Mouse (Mus musculus) stomach, embryonic 15.5 days (tissue): ENCODE measurements at regions not wholly inside any gene's neighbourhood (a gene's known extent, or its start where the extent isn't known, plus 50 kb on each side); places are given as distances from the start of the nearest gene placed in this dataset.

Experiments
- ATAC-seq: fragments of 200-750 bp; cut with Nextera tagmentation; 2 replicates; pipeline ENCODE4 v1.8.0; 2017; ENCODE audit warnings: low read depth, moderate number of reproducible peaks, moderate TSS enrichment; ENCODE audit not compliant: insufficient read depth, low FRiP score
- H3K27ac ChIP-seq: fragments of 300-500 bp; sonication (generic); 2 replicates; pipeline ENCODE4 v1.5.1; 2015; ENCODE audit warnings: mild to moderate bottlenecking, inconsistent platforms
- H3K27me3 ChIP-seq: fragments of 300-500 bp; sonication (generic); replicated peaks from 2 replicates; pipeline ENCODE4 v1.6.1; 2015; ENCODE audit warnings: inconsistent platforms
- H3K36me3 ChIP-seq: fragments of 300-500 bp; sonication (generic); 2 replicates; pipeline ENCODE4 v1.6.1; 2015; ENCODE audit warnings: inconsistent platforms
- H3K4me1 ChIP-seq: fragments of 300-500 bp; sonication (generic); 2 replicates; pipeline ENCODE4 v1.6.1; 2015; ENCODE audit warnings: inconsistent platforms
- H3K4me2 ChIP-seq: fragments of 300-500 bp; sonication (generic); 2 replicates; pipeline ENCODE4 v1.6.1; 2015; ENCODE audit warnings: mild to moderate bottlenecking, inconsistent platforms
- H3K4me3 ChIP-seq: fragments of 300-500 bp; sonication (generic); replicated peaks from 2 replicates; pipeline ENCODE4 v1.5.1; 2015; ENCODE audit warnings: inconsistent platforms
- H3K9ac ChIP-seq: fragments of 300-500 bp; sonication (generic); 2 replicates; pipeline ENCODE4 v1.6.1; 2015; ENCODE audit warnings: inconsistent platforms
- H3K9me3 ChIP-seq: fragments of 300-500 bp; sonication (generic); 2 replicates; pipeline ENCODE4 v1.6.1; 2016; ENCODE audit warnings: inconsistent platforms
- WGBS: fragments of 180-500 bp; shearing (Covaris S2); methylation state at CpG from one replicate; pipeline ENCODE4 v1.1.7; 2015; 5-methylcytosine and 5-hydroxymethylcytosine counted together

- H3K36me3 ChIP-seq: no peaks in the 10 kb centered on the region
- no peak overlapping the region for H3K4me3 ChIP-seq
- H3K9me3 ChIP-seq: no peaks in the 10 kb centered on the region
- H3K4me2 ChIP-seq: no peak overlapping the region
- no peak for ATAC-seq
- H3K4me1 ChIP-seq: no peaks in the 10 kb centered on the region; the same call in 1 of the 2 replicates
- H3K27me3 ChIP-seq: no peaks in the 10 kb centered on the region
- 88% methylated on average over 3 of the region's 3 CpGs for WGBS
- H3K9ac ChIP-seq: no peak overlapping the region
- no peak overlapping the region for H3K27ac ChIP-seq
Observed at GRCm38 (mm10) chr13:60237091-60237490, 59.9 kb upstream of the Gas1 start.

- H3K9me3 ChIP-seq: no peaks in the 10 kb centered on the region
- 37% methylated on average over 8 of the region's 8 CpGs for WGBS
- H3K4me2 ChIP-seq: no peak overlapping the region
- H3K4me3 ChIP-seq: no peak overlapping the region
- peak; percentile 58; the same call in 1 of the 2 replicates for ATAC-seq
- H3K27ac ChIP-seq: peak overlapping the region; percentile 60
- H3K36me3 ChIP-seq: no peaks in the 10 kb centered on the region
- H3K4me1 ChIP-seq: peaks cover 8% of the 10 kb centered on the region; the same call in 1 of the 2 replicates
- H3K27me3 ChIP-seq: no peaks in the 10 kb centered on the region
- no peak overlapping the region for H3K9ac ChIP-seq
Observed at GRCm38 (mm10) chr13:60242447-60243109, 65.4 kb upstream of the Gas1 start.

- no peak overlapping the region for H3K4me3 ChIP-seq
- H3K9ac ChIP-seq: no peak overlapping the region
- 17% methylated on average over 4 of the region's 4 CpGs for WGBS
- H3K27me3 ChIP-seq: no peaks in the 10 kb centered on the region
- H3K4me1 ChIP-seq: peaks cover 8% of the 10 kb centered on the region; the same call in 1 of the 2 replicates
- H3K9me3 ChIP-seq: no peaks in the 10 kb centered on the region
- no peaks in the 10 kb centered on the region for H3K36me3 ChIP-seq
- H3K4me2 ChIP-seq: no peak overlapping the region
- no peak for ATAC-seq
- H3K27ac ChIP-seq: peak overlapping the region; percentile 60
Observed at GRCm38 (mm10) chr13:60243110-60243481, 65.9 kb upstream of the Gas1 start.

GRCm38 (mm10) chr13:60255162-60255561 is 78.0 kb upstream of the Gas1 start:
- no peak for ATAC-seq
- peak overlapping the region; percentile 32; the same call in 1 of the 2 replicates for H3K27ac ChIP-seq
- peaks cover 3% of the 10 kb centered on the region; the same call in 1 of the 2 replicates for H3K4me1 ChIP-seq
- no peaks in the 10 kb centered on the region for H3K27me3 ChIP-seq
- no peaks in the 10 kb centered on the region for H3K9me3 ChIP-seq
- H3K9ac ChIP-seq: no peak overlapping the region
- WGBS: 38% methylated on average over 7 of the region's 7 CpGs
- H3K4me3 ChIP-seq: no peak overlapping the region
- H3K36me3 ChIP-seq: no peaks in the 10 kb centered on the region
- no peak overlapping the region for H3K4me2 ChIP-seq

GRCm38 (mm10) chr13:60255715-60256114 is 78.5 kb upstream of the Gas1 start:
- Histone ChIP-seq H3K36me3 (no peaks in the 10 kb centered on the region), H3K27me3 (no peaks in the 10 kb centered on the region), H3K4me2 (0 out of 2 replicates have a peak overlapping the region, but pooled peaks have one; percentile 5), H3K27ac (peak overlapping the region; percentile 32; the same call in 1 of the 2 replicates), H3K9me3 (no peaks in the 10 kb centered on the region), H3K4me1 (peaks cover 3% of the 10 kb centered on the region; the same call in 1 of the 2 replicates), H3K4me3 (no peak overlapping the region), H3K9ac (no peak overlapping the region)
- 19% methylated on average over 7 of the region's 7 CpGs for WGBS
- peak; percentile 71; the same call in 1 of the 2 replicates for ATAC-seq

- Histone ChIP-seq H3K36me3 (no peaks in the 10 kb centered on the region), H3K4me2 (no peak overlapping the region), H3K4me1 (peaks cover 3% of the 10 kb centered on the region; the same call in 1 of the 2 replicates), H3K9ac (no peak overlapping the region), H3K27ac (no peak overlapping the region), H3K9me3 (no peaks in the 10 kb centered on the region), H3K27me3 (no peaks in the 10 kb centered on the region), H3K4me3 (no peak overlapping the region)
- ATAC-seq: no peak
- WGBS: 52% methylated on average over 8 of the region's 8 CpGs
Observed at GRCm38 (mm10) chr13:60256997-60257396, 79.8 kb upstream of the Gas1 start.

GRCm38 (mm10) chr13:60257878-60258277 is 80.7 kb upstream of the Gas1 start:
- WGBS: 27% methylated on average over 3 of the region's 3 CpGs
- Histone ChIP-seq H3K9me3 (no peaks in the 10 kb centered on the region), H3K9ac (no peak overlapping the region), H3K27ac (no peak overlapping the region), H3K27me3 (no peaks in the 10 kb centered on the region), H3K4me3 (no peak overlapping the region), H3K4me1 (peaks cover 3% of the 10 kb centered on the region; the same call in 1 of the 2 replicates), H3K36me3 (no peaks in the 10 kb centered on the region), H3K4me2 (no peak overlapping the region)
- no peak for ATAC-seq

GRCm38 (mm10) chr13:60262449-60263028 is 85.4 kb upstream of the Gas1 start:
- H3K4me3 ChIP-seq: no peak overlapping the region
- H3K27ac ChIP-seq: peak overlapping the region; percentile 70
- no peaks in the 10 kb centered on the region for H3K36me3 ChIP-seq
- H3K4me1 ChIP-seq: no peaks in the 10 kb centered on the region; the same call in 1 of the 2 replicates
- ATAC-seq: peak; percentile 41; the same call in 1 of the 2 replicates
- 39% methylated on average over 11 of the region's 11 CpGs for WGBS
- H3K9ac ChIP-seq: no peak overlapping the region
- no peaks in the 10 kb centered on the region for H3K27me3 ChIP-seq
- H3K4me2 ChIP-seq: no peak overlapping the region
- no peaks in the 10 kb centered on the region for H3K9me3 ChIP-seq

- H3K4me3 ChIP-seq: no peak overlapping the region
Observed at GRCm38 (mm10) chr13:60264504-60264903, 87.3 kb upstream of the Gas1 start.

GRCm38 (mm10) chr13:60267557-60267956 is 90.4 kb upstream of the Gas1 start:
- Histone ChIP-seq H3K27me3 (no peaks in the 10 kb centered on the region), H3K4me2 (peak overlapping the region; percentile 25; the same call in 1 of the 2 replicates), H3K9ac (no peak overlapping the region), H3K9me3 (no peaks in the 10 kb centered on the region), H3K4me1 (peaks cover 7% of the 10 kb centered on the region; the same call in 1 of the 2 replicates), H3K36me3 (no peaks in the 10 kb centered on the region), H3K4me3 (no peak overlapping the region), H3K27ac (peak overlapping the region; percentile 64)
- peak; percentile 73 for ATAC-seq
- WGBS: 10% methylated on average over 12 of the region's 12 CpGs

More at GRCm38 (mm10) chr13:60264504-60264903, 87.3 kb upstream of the Gas1 start:
- H3K9me3 ChIP-seq: no peaks in the 10 kb centered on the region
- H3K9ac ChIP-seq: no peak overlapping the region
- H3K27ac ChIP-seq: no peak overlapping the region
- no peak for ATAC-seq
- H3K27me3 ChIP-seq: no peaks in the 10 kb centered on the region
- H3K4me2 ChIP-seq: no peak overlapping the region
- no peaks in the 10 kb centered on the region for H3K36me3 ChIP-seq
- WGBS: 91% methylated on average over 4 of the region's 4 CpGs
- H3K4me1 ChIP-seq: peaks cover 7% of the 10 kb centered on the region; the same call in 1 of the 2 replicates

GRCm38 (mm10) chr13:60268256-60268655 is 91.1 kb upstream of the Gas1 start:
- H3K4me1 ChIP-seq: peaks cover 7% of the 10 kb centered on the region; the same call in 1 of the 2 replicates
- no peak overlapping the region for H3K9ac ChIP-seq

GRCm38 (mm10) chr13:60269406-60269841 is 92.3 kb upstream of the Gas1 start:
- 66% methylated on average over 9 of the region's 9 CpGs for WGBS
- no peaks in the 10 kb centered on the region for H3K36me3 ChIP-seq
- peaks cover 7% of the 10 kb centered on the region; the same call in 1 of the 2 replicates for H3K4me1 ChIP-seq
- no peak for ATAC-seq
- H3K27ac ChIP-seq: no peak overlapping the region
- no peak overlapping the region for H3K4me3 ChIP-seq
- no peak overlapping the region for H3K9ac ChIP-seq
- no peaks in the 10 kb centered on the region for H3K9me3 ChIP-seq
- no peak overlapping the region for H3K4me2 ChIP-seq
- H3K27me3 ChIP-seq: no peaks in the 10 kb centered on the region

More at GRCm38 (mm10) chr13:60268256-60268655, 91.1 kb upstream of the Gas1 start:
- 71% methylated on average over 11 of the region's 11 CpGs for WGBS
- Histone ChIP-seq H3K4me3 (no peak overlapping the region), H3K27me3 (no peaks in the 10 kb centered on the region), H3K9me3 (no peaks in the 10 kb centered on the region), H3K4me2 (no peak overlapping the region), H3K36me3 (no peaks in the 10 kb centered on the region), H3K27ac (peak overlapping the region; percentile 64)
- no peak for ATAC-seq
